Mouse (Mus musculus) heart, embryonic 16.5 days (tissue): Measurements from ENCODE around the gene Casp6. TPM values are rescaled to one million over a fixed set of nuclear protein-coding genes. Genes with fewer than 3 reads are reported as not detected.

Experiments
- ATAC-seq: fragments of 200-750 bp; cut with Nextera tagmentation; replicated peaks from 2 replicates; pipeline ENCODE4 v1.8.0; 2017; ENCODE audit warnings: moderate number of reproducible peaks; ENCODE audit not compliant: insufficient read depth, low FRiP score; ENCODE audit errors: extremely low read depth
- H3K27ac ChIP-seq: fragments of 300-500 bp; sonication (generic); 2 replicates; pipeline ENCODE4 v1.5.1; 2014; ENCODE audit warnings: mild to moderate bottlenecking, low read length, control low read depth, moderate library complexity
- H3K27me3 ChIP-seq: fragments of 300-500 bp; sonication (generic); 2 replicates; pipeline ENCODE4 v1.6.1; 2014; ENCODE audit warnings: low read length, mixed read lengths; ENCODE audit not compliant: control insufficient read depth, insufficient read depth
- H3K36me3 ChIP-seq: fragments of 300-500 bp; sonication (generic); 2 replicates; pipeline ENCODE4 v1.6.1; 2014; ENCODE audit not compliant: control insufficient read depth, insufficient read depth
- H3K4me1 ChIP-seq: fragments of 300-500 bp; sonication (generic); 2 replicates; pipeline ENCODE4 v1.6.1; 2014; ENCODE audit warnings: low read length, mixed read lengths; ENCODE audit not compliant: control insufficient read depth, insufficient read depth
- H3K4me2 ChIP-seq: fragments of 300-500 bp; sonication (generic); 2 replicates; pipeline ENCODE4 v1.6.1; 2014; ENCODE audit warnings: low read depth, mild to moderate bottlenecking, control low read depth, low read length
- H3K4me3 ChIP-seq: fragments of 300-500 bp; sonication (generic); 2 replicates; pipeline ENCODE4 v1.5.1; 2014; ENCODE audit warnings: mild to moderate bottlenecking, control low read depth, low read length
- H3K9ac ChIP-seq: fragments of 300-500 bp; sonication (generic); 2 replicates; pipeline ENCODE4 v1.6.1; 2014; ENCODE audit warnings: low read length, control low read depth
- H3K9me3 ChIP-seq: fragments of 300-500 bp; sonication (generic); replicated peaks from 2 replicates; pipeline ENCODE4 v1.6.1; 2016; ENCODE audit warnings: low read length; ENCODE audit not compliant: control insufficient read depth
- WGBS: fragments of 180-500 bp; shearing (Covaris S2); extraction: QIAGEN DNeasy Blood & Tissue Kit; methylation state at CpG from one replicate; pipeline ENCODE4 v1.1.7; 2014; 5-methylcytosine and 5-hydroxymethylcytosine counted together
- polyA plus RNA-seq: library from polyadenylated mRNA; unstranded; fragments of >200 nt; fragmentation: Nextera tagmentation; extraction: Ambion mirVana; gene quantifications from 2 replicates; pipeline ENCODE4 v1.2.1, GENCODE M21; 2015

The Casp6 gene
- 61.7 and 66.6 TPM in 2 replicates for polyA plus RNA-seq

DNA sequence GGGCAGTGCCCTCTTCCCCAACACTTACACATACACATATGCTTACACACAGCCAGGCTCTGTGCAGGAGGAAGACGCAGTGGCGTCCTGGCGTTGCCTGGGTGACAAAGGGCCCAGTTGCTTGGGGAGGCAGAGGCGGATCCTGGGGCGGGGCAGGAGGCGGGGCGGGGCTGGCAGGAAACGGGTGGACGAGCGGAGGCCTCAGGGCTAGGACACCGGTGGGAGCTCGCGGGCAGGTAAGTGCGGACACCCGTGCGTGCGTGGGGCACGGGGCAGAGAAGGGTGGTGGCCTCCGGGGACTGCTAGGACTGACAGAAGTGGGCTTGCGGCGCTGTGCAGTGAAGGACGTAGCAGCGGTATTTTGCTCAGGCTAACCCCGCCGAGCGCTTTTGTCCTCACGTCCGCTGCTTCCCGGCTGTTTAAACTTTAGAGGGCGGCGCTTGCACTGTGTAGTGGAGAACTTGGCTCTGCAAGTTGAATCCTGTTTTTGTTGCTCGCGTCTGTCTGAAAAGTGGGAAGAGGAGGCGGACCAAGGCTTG, at the start of gene Casp6:
Gene Casp6, plus strand, starts transcription at position 155 of the 539 bp plus-strand sequence.
- peak; percentile 93 for ATAC-seq
- peaks cover 12% of the 10 kb centered on the region for H3K4me1 ChIP-seq
- under 1% methylated on average over 34 of the region's 34 CpGs for WGBS
- H3K27me3 ChIP-seq: no peaks in the 10 kb centered on the region
- H3K27ac ChIP-seq: peak within 1 kb of the TSS; percentile 81
- H3K36me3 ChIP-seq: peaks cover 8% of the 10 kb centered on the region
- no peaks in the 10 kb centered on the region for H3K9me3 ChIP-seq
- peak within 1 kb of the TSS; percentile 87 for H3K4me2 ChIP-seq
- H3K9ac ChIP-seq: peak within 1 kb of the TSS; percentile 80
- peak within 1 kb of the TSS; percentile 67 for H3K4me3 ChIP-seq

GRCm38 (mm10) chr3:129862592-129862991, 38.6 kb upstream of the Casp6 start:
- Histone ChIP-seq H3K9ac (no peak overlapping the region), H3K27ac (no peak overlapping the region), H3K4me1 (no peaks in the 10 kb centered on the region), H3K4me2 (no peak overlapping the region), H3K36me3 (no peaks in the 10 kb centered on the region), H3K27me3 (no peaks in the 10 kb centered on the region), H3K9me3 (peaks cover 11% of the 10 kb centered on the region), H3K4me3 (no peak overlapping the region)
- ATAC-seq: no peak
- WGBS: 67% methylated on average over 2 of the region's 2 CpGs

DNA sequence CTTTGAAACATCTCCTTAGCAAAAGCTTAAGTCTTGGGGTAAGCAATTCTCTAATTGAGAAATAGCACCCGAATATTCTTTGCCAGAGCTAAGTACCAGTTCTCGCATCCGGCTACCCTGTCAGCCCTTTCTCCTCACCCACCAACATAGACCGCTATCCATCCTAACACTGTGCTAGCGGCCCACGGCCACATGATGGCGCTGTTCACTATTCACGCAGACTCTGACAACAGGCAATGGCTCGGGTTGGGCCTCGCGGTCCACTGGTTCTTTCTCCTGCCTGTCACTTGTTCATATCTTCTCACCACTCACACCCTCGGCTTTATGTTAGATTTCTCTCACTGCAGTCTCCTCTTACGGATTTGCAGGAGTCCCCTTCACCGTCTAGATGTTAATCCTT, 37.5 kb upstream of the Casp6 start:
- Histone ChIP-seq H3K4me1 (no peaks in the 10 kb centered on the region), H3K4me3 (no peak overlapping the region), H3K9ac (no peak overlapping the region), H3K9me3 (peaks cover 4% of the 10 kb centered on the region; the same call in 1 of the 2 replicates), H3K27me3 (no peaks in the 10 kb centered on the region), H3K4me2 (no peak overlapping the region), H3K27ac (no peak overlapping the region), H3K36me3 (no peaks in the 10 kb centered on the region)
- ATAC-seq: no peak
- 47% methylated on average over 14 of the region's 14 CpGs for WGBS

GRCm38 (mm10) chr3:129877327-129877726, 23.9 kb upstream of the Casp6 start:
- ATAC-seq: no peak
- no peak overlapping the region for H3K4me2 ChIP-seq
- peaks cover 9% of the 10 kb centered on the region for H3K4me1 ChIP-seq
- 81% methylated on average over 10 of the region's 10 CpGs for WGBS
- no peaks in the 10 kb centered on the region for H3K27me3 ChIP-seq
- no peaks in the 10 kb centered on the region for H3K36me3 ChIP-seq
- no peak overlapping the region for H3K27ac ChIP-seq
- H3K9ac ChIP-seq: no peak overlapping the region
- no peaks in the 10 kb centered on the region for H3K9me3 ChIP-seq
- no peak overlapping the region for H3K4me3 ChIP-seq

- Histone ChIP-seq H3K36me3 (no peaks in the 10 kb centered on the region), H3K4me3 (peak within 1 kb of the TSS; percentile 58), H3K27me3 (no peaks in the 10 kb centered on the region), H3K9me3 (no peaks in the 10 kb centered on the region), H3K4me1 (peaks cover 9% of the 10 kb centered on the region), H3K9ac (peak within 1 kb of the TSS; percentile 73), H3K27ac (peak within 1 kb of the TSS; percentile 78), H3K4me2 (peak within 1 kb of the TSS; percentile 89)
- peak; percentile 87 for ATAC-seq
- WGBS: under 1% methylated on average over 64 of the region's 66 CpGs
Observed at GRCm38 (mm10) chr3:129878405-129879021, 22.7 kb upstream of the Casp6 start, which contains the start of gene Pla2g12a. TSS of gene Pla2g12a (plus strand) at chr3:129878606.

DNA sequence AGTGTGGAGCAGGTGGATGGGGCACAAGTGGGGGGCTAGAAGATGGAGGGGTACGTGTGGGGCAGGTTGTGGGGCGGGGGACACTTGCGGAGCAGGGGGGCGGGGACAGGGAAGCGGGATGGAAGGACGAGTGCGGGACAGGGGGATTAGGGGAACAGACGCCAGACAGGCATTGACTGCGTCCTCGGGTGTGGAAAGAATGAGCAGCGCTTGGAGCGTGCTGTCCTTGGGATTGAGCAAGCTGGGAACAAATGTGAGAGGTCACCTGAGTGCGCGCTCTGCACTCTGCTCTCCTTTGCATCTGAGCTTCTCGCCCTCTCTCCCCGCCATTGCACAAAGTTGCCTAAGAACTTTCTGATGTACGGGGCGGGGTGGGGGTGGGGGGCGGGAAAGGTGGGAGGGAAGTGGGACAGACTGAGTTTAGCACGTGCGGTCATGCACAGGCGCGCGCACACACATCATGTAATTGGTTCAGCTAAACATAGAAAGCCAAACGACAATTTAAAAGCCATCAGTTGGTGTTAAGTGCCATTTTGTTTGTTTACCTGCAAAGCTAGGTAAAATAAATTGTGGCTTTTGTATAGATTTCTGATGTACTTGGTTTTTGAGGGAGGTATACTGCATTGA, 22.0 kb upstream of the Casp6 start:
- Histone ChIP-seq H3K9me3 (no peaks in the 10 kb centered on the region), H3K4me1 (peaks cover 9% of the 10 kb centered on the region), H3K9ac (peak overlapping the region; percentile 73), H3K4me3 (peak overlapping the region; percentile 58), H3K36me3 (no peaks in the 10 kb centered on the region), H3K4me2 (peak overlapping the region; percentile 89), H3K27ac (peak overlapping the region; percentile 78), H3K27me3 (no peaks in the 10 kb centered on the region)
- peak; percentile 59 for ATAC-seq
- WGBS: under 1% methylated on average over 25 of the region's 25 CpGs

- Histone ChIP-seq H3K4me2 (peak overlapping the region; percentile 89), H3K9me3 (no peaks in the 10 kb centered on the region), H3K27me3 (no peaks in the 10 kb centered on the region), H3K9ac (no peak overlapping the region; the same call in 1 of the 2 replicates), H3K36me3 (no peaks in the 10 kb centered on the region), H3K27ac (peak overlapping the region; percentile 78; the same call in 1 of the 2 replicates), H3K4me1 (peaks cover 9% of the 10 kb centered on the region), H3K4me3 (peak overlapping the region; percentile 58)
- 82% methylated on average over 2 of the region's 2 CpGs for WGBS
- ATAC-seq: no peak
Observed at GRCm38 (mm10) chr3:129879913-129880312, 21.3 kb upstream of the Casp6 start.

DNA sequence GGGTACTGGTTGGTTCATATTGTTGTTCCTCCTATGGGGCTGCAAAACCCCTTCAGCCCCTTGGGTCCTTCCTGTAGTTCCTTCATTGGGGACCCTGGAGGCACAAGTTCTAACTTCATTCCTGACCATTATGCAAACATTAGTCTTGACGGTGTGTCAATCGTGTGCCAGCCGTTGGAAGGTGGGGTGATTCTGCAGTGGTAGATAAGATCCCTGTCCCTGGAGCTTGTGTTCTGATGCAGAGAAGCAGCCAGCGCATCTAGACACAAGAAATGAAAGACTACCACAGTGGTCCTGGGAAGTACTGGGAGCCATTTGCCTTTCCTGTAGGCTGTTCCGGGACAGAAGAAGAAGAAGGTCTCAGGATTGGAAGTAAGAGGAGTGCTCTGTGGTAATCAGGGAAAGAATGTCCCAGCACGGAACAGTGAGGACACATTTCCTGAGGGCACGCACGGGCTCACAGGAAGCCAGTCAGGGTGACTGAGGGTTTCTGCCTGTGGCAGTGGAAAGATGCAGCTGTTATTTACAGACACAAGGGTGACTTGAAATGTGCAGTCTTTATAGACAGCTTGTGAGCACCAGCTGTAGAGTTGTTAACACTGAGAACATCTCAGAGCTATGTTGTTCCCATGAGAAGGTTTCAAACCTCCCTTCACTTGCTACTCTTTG, 20.2 kb upstream of the Casp6 start:
- 54% methylated on average over 8 of the region's 8 CpGs for WGBS
- no peak for ATAC-seq
- no peak overlapping the region for H3K27ac ChIP-seq
- H3K4me1 ChIP-seq: peaks cover 13% of the 10 kb centered on the region
- no peaks in the 10 kb centered on the region for H3K9me3 ChIP-seq
- no peaks in the 10 kb centered on the region for H3K36me3 ChIP-seq
- H3K4me2 ChIP-seq: no peak overlapping the region
- no peak overlapping the region for H3K9ac ChIP-seq
- H3K27me3 ChIP-seq: no peaks in the 10 kb centered on the region
- H3K4me3 ChIP-seq: no peak overlapping the region
